Mouse (Mus musculus) thymus, postnatal 10 days (tissue): ENCODE data around the gene Gpam.

ENCODE experiments used
- DNase-seq, 2 experiments: peaks; one replicate each; pipeline ENCODE4 v3.0.0; 2021; ENCODE audit warnings: low spot score in 2 of 2

Gene Gpam

DNA sequence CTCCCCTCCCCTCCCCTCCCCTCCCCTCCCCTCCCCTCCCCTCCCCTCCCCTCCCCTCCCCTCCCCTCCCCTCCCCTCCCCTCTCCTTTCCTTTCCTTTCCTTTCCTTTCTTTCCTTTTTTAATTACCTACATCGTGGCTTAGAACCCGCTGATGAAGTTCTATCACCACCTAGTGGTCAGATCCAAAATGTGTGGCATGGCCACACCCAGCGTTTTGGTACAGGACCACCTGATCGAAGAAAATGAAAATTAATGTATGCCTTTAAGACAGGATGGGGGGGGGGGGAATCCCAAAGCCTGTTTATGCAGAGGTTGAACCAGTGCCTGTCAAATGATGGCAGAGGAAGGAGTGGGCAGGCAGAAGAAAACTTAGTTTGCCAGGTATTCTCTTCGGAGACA, 65.1 kb downstream of the Gpam start:
- peak in 1 of 2 experiments; percentile 50 for DNase-seq

DNA sequence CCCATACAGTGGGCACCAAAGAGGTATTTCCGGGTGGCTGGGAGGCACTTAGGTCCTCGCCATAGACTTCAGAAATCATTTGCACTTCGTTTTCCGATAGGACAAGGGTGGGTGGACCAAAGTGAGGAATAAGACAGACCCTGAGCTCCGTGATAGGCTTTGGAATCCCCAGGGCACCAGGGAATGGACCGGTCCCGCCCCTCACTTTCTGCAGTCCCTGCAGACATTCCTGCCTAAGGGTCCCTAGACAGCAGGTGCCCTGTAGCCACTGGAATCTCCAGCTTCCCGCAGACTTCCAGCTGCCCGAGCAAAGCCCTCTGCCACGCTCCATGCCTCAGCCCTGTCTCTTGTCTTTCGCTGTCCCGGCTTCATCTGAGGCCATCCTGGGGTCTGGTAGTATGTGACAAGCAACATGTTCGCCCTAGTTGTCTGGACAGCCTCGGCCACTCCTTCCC, 65.6 kb downstream of the Gpam start:
- no peak for DNase-seq

DNA sequence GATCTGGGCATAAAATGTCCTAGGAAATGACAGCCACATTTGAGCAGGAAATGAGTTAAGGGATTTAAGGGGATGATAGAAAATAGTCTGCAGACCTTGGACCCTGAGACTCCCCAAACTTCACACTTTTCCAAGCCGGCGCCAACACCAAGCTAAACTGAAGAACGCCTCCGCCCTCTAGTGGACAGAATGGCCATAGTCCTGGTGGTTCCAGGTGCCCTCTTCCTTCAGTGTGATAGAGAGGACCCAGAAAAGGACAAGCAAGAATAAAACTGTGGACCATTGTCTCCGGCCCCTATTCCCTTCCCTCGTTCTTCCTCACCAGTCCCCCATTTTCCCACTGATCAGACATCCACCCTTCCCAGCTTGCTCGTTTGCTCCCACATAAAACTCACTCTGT, 66.1 kb downstream of the Gpam start:
- DNase-seq, result peak in 1 of 2 experiments; percentile 64

GRCm38 (mm10) chr19:55057483-55057882, 69.6 kb downstream of the Gpam start:
- DNase-seq, result no peak

DNA sequence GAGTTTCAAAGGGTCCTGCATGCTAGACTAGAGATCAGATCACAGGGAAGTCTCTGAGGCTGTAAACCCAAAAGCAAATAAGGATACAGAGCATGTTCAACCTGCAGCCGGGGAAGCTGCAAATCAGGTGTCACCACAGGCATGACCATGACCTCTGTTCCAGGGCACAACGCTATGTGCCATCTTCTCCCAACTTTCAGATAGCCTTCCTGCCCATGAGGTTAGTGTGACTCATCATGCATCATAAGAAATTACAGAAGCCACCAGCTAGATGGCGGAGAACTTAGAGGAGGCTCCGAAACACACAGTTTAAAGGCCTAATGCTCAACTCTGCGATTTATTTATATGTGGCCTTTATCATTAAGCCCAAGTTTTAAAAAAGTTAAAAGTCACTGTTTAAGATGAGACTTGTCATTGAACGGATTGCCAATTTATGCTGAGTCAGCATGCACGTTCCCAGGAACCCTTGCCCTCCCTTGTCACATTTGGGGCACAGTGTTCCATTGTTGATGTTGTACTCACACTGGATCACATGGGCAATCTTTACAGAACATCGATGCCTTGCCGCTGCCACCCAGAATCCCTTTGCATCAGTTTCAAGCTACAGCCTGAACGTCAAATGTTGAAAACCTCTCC, 71.3 kb downstream of the Gpam start:
- DNase-seq, result no peak

DNA sequence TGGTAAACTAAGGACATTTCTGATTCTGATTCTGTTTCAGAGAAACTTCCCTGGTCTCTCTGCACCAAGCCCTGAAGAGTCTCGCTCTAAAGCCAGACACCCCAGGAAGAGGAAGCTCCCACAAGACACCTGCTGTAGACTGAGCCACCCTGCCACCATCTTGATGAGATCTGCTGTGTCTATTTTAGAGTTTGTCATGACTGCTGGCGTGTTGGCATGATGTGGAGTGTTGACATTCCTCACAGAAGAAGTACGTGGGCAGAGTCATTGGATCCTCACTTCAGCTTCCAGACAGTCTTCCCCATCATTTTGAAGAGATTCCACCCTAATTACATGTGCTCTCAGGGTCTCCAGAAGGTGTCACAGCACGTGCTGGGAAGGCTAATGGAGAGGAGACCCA, 73.9 kb downstream of the Gpam start:
- DNase-seq, result no peak

DNA sequence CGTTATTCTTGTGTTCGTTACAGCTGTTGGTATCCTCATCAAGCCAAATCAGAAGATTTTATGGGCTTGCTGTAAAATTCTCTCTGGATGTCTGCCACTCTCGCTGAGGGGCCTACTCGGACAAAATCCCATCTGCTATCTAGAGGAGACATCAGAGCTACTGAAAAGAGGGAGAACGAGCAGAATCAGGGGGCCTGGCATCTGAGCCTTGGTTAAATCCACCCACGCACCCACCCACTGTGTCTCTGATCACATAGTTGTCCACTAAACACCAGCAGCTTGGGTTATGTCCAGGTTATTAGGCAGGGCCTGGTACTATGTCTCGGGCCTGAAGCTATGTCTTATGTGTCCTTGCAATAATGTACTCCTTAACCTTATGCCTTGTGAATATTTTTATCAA, 89.6 kb downstream of the Gpam start:
- DNase-seq, result no peak

DNA sequence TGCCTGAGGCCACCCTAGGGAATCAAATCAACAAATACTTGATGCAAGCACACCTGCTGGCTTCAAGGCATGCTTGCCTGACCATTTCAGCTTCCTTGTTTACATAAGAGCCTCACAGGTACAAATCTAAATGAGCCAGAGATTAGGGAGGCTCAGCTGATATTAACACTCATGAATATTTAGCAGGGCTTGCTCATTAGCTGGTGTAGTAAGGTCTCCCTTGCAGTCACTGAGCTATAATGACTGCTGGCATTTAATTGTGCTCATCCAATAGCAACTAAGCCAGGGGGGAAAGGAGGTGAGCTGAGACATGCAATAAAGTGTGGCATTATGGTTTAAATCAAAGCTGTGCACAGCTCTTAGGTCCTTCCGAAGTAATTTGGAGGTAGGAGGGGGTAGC, 108.2 kb downstream of the Gpam start:
- no peak for DNase-seq
